8 mouse cellular contexts compared by ENCODE assay signal in genomic region chr5:140705501-140706171, GRCm38 (mm10). TPM values are rescaled to one million over a fixed set of nuclear protein-coding genes. Genes with fewer than 3 reads are reported as not detected.
A peak's percentile ranks its signal among the peaks of the same experiment; 100 is the strongest.
DNase-seq lines count a peak whose midpoint lies in the region; ATAC-seq and TF ChIP-seq lines count a peak whose summit lies in the region.

No protein-coding gene starts in this region.

- H3K4me3 ChIP-seq in brown adipose tissue, adult 24 weeks (ENCODE audit: insufficient read depth, low read depth, low read length): peak overlapping the region; percentile 68
- H3K4me3 ChIP-seq in liver, embryonic 11.5 days (ENCODE audit: low read depth, low read length): peak overlapping the region; percentile 73
- H3K4me3 ChIP-seq in small intestine, adult 2 months (ENCODE audit: low read depth, low read length): peak overlapping the region; percentile 73

- peaks cover 7% of the 10 kb centered on the region for H3K4me1 ChIP-seq in brown adipose tissue, adult 24 weeks (ENCODE audit: control insufficient read depth, insufficient read depth, insufficient read length, low read length)
- H3K4me1 ChIP-seq in liver, embryonic 11.5 days (replicated peaks; ENCODE audit: control insufficient read depth, insufficient read depth, low read length): peaks cover 25% of the 10 kb centered on the region
- H3K4me1 ChIP-seq in small intestine, adult 2 months (ENCODE audit: control insufficient read depth, insufficient read depth, insufficient read length, low read length): peaks cover 23% of the 10 kb centered on the region

- TF ChIP-seq POLR2A in small intestine, adult 2 months (IDR thresholded peaks at IDR 0.05; ENCODE audit: low read depth, low read length): no peak

- peak overlapping the region; percentile 81 for H3K9ac ChIP-seq in liver, embryonic 11.5 days (ENCODE audit: low read depth, low read length)

- H3K4me2 ChIP-seq in liver, embryonic 11.5 days: peak overlapping the region; percentile 97

- H3K27me3 ChIP-seq in liver, embryonic 11.5 days (replicated peaks; ENCODE audit: control insufficient read depth, insufficient read depth, low read length): no peaks in the 10 kb centered on the region
- no peaks in the 10 kb centered on the region for H3K27me3 ChIP-seq in small intestine, adult 2 months (ENCODE audit: control insufficient read depth, insufficient read depth, low read length)

- no peaks in the 10 kb centered on the region for H3K9me3 ChIP-seq in liver, embryonic 11.5 days (ENCODE audit: control insufficient read depth, low read length)

- H3K36me3 ChIP-seq in liver, embryonic 11.5 days (ENCODE audit: control insufficient read depth, insufficient read depth, low read length): peaks cover 6% of the 10 kb centered on the region
- H3K36me3 ChIP-seq in small intestine, adult 2 months (ENCODE audit: control insufficient read depth, insufficient read depth, low read length): peaks cover 8% of the 10 kb centered on the region; the same call in 1 of the 2 replicates

- H3K27ac ChIP-seq in brown adipose tissue, adult 24 weeks (replicated peaks; ENCODE audit: low read depth, low read length): peak overlapping the region; percentile 53
- H3K27ac ChIP-seq in liver, embryonic 11.5 days (ENCODE audit: low read depth, low read length): peak overlapping the region; percentile 82
- peak overlapping the region; percentile 74 for H3K27ac ChIP-seq in small intestine, adult 2 months (ENCODE audit: insufficient read depth, low read depth, low read length)

- no peak for ATAC-seq in liver, embryonic 11.5 days (replicated peaks; ENCODE audit: low FRiP score)

- 32% methylated on average over 7 of the region's 7 CpGs for WGBS in liver, embryonic 11.5 days
- 27% methylated on average over 7 of the region's 7 CpGs for WGBS in small intestine, adult 2 months

- no peak for TF ChIP-seq CTCF in small intestine, adult 2 months (IDR thresholded peaks at IDR 0.05; ENCODE audit: extremely low read depth, insufficient read length, insufficient replicate concordance, low read depth, low read length)

- DNase-seq in kidney, adult 11 months: peak; percentile 37
- DNase-seq in kidney, postnatal 10 days: no peak
- DNase-seq in heart, postnatal 4 days: peak; percentile 19
- no peak for DNase-seq in liver, embryonic 11.5 days (ENCODE audit: low spot score)
- DNase-seq in layer of hippocampus, adult 9-10 months (ENCODE audit: low spot score): no peak
- no peak for DNase-seq in adrenal gland, postnatal 14 days

RNA-seq across cellular contexts. Expression of gene Brat1, which starts 0.8 kb away (rescaled TPM):
- polyA plus RNA-seq in brown adipose tissue, adult 24 weeks (2012; ENCODE audit: insufficient read depth, insufficient read length, missing spikeins): 4.8 and 5.1 TPM in 2 replicates
- total RNA-seq in heart, postnatal 4 days (2021): 1 to 10 TPM; 8.3 to 9.0 TPM
- 16.9 and 18.7 TPM in 2 replicates for polyA plus RNA-seq in liver, embryonic 11.5 days (2014; fragmentation: Nextera tagmentation; extraction: Ambion mirVana)
- 8.8 and 17.8 TPM in 2 replicates for polyA plus RNA-seq in small intestine, adult 2 months (2012; rRNA removed)
- 16.8 and 19.6 TPM in 2 replicates for total RNA-seq in adrenal gland, postnatal 14 days (2021)

RNA-seq across cellular contexts. Expression of gene Iqce, which starts 3.5 kb away (rescaled TPM):
- 2.4 and 3.1 TPM in 2 replicates for polyA plus RNA-seq in brown adipose tissue, adult 24 weeks (2012; ENCODE audit: insufficient read depth, insufficient read length, missing spikeins)
- 10 to 100 TPM; 11.3 to 12.8 TPM for total RNA-seq in heart, postnatal 4 days (2021)
- polyA plus RNA-seq in liver, embryonic 11.5 days (2014; fragmentation: Nextera tagmentation; extraction: Ambion mirVana): 13.2 and 14.4 TPM in 2 replicates
- 3.4 and 6.9 TPM in 2 replicates for polyA plus RNA-seq in small intestine, adult 2 months (2012; rRNA removed)
- 19.0 and 22.7 TPM in 2 replicates for total RNA-seq in adrenal gland, postnatal 14 days (2021)

RNA-seq across cellular contexts. Expression of gene Amz1, which starts 18.3 kb away (rescaled TPM):
- 0.63 TPM in 1 of 2 replicates, not detected in the other for polyA plus RNA-seq in brown adipose tissue, adult 24 weeks (2012; ENCODE audit: insufficient read depth, insufficient read length, missing spikeins)
- total RNA-seq in heart, postnatal 4 days (2021): 1 to 10 TPM in 1 of 2 experiments, under 1 TPM in 1; 0.93 to 1.5 TPM
- 1.2 and 2.0 TPM in 2 replicates for polyA plus RNA-seq in liver, embryonic 11.5 days (2014; fragmentation: Nextera tagmentation; extraction: Ambion mirVana)
- polyA plus RNA-seq in small intestine, adult 2 months (2012; rRNA removed): 2.0 and 3.8 TPM in 2 replicates
- total RNA-seq in adrenal gland, postnatal 14 days (2021): 0.53 and 0.85 TPM in 2 replicates

RNA-seq across cellular contexts. Expression of gene Ttyh3, which starts 56.8 kb away (rescaled TPM):
- 4.8 and 5.2 TPM in 2 replicates for polyA plus RNA-seq in brown adipose tissue, adult 24 weeks (2012; ENCODE audit: insufficient read depth, insufficient read length, missing spikeins)
- total RNA-seq in heart, postnatal 4 days (2021): 10 to 100 TPM; 83.0 to 90.4 TPM
- 24.3 and 26.5 TPM in 2 replicates for polyA plus RNA-seq in liver, embryonic 11.5 days (2014; fragmentation: Nextera tagmentation; extraction: Ambion mirVana)
- 35.3 and 72.5 TPM in 2 replicates for polyA plus RNA-seq in small intestine, adult 2 months (2012; rRNA removed)
- total RNA-seq in adrenal gland, postnatal 14 days (2021): 72.5 and 83.6 TPM in 2 replicates

Comparison
In these comparisons a context has a peak if more than half of its experiments do, and no peak if none do; other contexts are left out.
1. DNase-seq: peak in kidney, adult 11 months (single experiment) and heart, postnatal 4 days (single experiment); none in kidney, postnatal 10 days (single experiment), liver, embryonic 11.5 days (single experiment), layer of hippocampus, adult 9-10 months (single experiment) and adrenal gland, postnatal 14 days (single experiment).
2. Peak in every context shown above with its lines, with median percentiles within 50 percentile points of each other: H3K27ac ChIP-seq and H3K4me3 ChIP-seq.